Mouse (Mus musculus): Measurements from ENCODE around the gene Ywhaq.

DNA sequence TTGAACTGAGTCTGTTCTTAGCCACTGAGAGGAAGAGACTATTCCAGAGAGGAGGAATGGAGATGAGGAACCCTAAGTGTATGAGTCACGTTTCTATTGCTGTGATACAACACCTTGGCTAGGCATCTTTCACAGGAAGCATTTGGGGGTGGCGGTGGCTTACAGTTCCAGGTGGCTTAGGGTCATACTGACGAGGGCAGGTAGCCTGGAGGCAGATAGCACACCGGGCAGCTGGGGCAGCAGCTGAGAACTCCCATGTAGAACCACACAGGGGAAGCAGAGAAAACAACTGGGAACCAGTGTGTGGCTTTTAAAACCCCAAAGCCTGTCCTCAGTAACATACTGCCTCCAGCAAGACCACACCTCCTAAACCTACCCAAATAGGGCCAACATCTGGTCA is 12.7 kb upstream of the Ywhaq start:
- no peak for TF ChIP-seq POLR2A (IDR thresholded peaks at IDR 0.05; ENCODE audit: insufficient read length, low read depth)
- TF ChIP-seq USF1 (IDR thresholded peaks at IDR 0.05; ENCODE audit: low read depth), result no peak
- TF ChIP-seq TCF12 (IDR thresholded peaks at IDR 0.05; ENCODE audit: insufficient read depth, poor library complexity, severe bottlenecking), result no peak
- no peak for TF ChIP-seq MAX (IDR thresholded peaks at IDR 0.05; ENCODE audit: low read depth)

All from myocyte (in vitro differentiated cells).